Mouse (Mus musculus) embryonic facial prominence, embryonic 13.5 days (tissue): ENCODE data around the gene Gm11034. TPM values are rescaled to one million over a fixed set of nuclear protein-coding genes. Genes with fewer than 3 reads are reported as not detected.

Source experiments
- ATAC-seq: fragments of 200-750 bp; cut with Nextera tagmentation; 2 replicates; pipeline ENCODE4 v1.8.0; 2017; ENCODE audit warnings: low read depth; ENCODE audit not compliant: insufficient number of reproducible peaks, insufficient read depth, low FRiP score, low TSS enrichment
- H3K27ac ChIP-seq: fragments of 300-500 bp; sonication (generic); 2 replicates; pipeline ENCODE4 v1.5.1; 2015; ENCODE audit warnings: moderate library complexity, mild to moderate bottlenecking, inconsistent platforms
- H3K27me3 ChIP-seq: fragments of 300-500 bp; sonication (generic); 2 replicates; pipeline ENCODE4 v1.6.1; 2015; ENCODE audit warnings: mild to moderate bottlenecking, inconsistent platforms
- H3K36me3 ChIP-seq: fragments of 300-500 bp; sonication (generic); 2 replicates; pipeline ENCODE4 v1.6.1; 2015; ENCODE audit warnings: mild to moderate bottlenecking, inconsistent platforms
- H3K4me1 ChIP-seq: fragments of 300-500 bp; sonication (generic); 2 replicates; pipeline ENCODE4 v1.6.1; 2015; ENCODE audit warnings: inconsistent platforms
- H3K4me2 ChIP-seq: fragments of 300-500 bp; sonication (generic); 2 replicates; pipeline ENCODE4 v1.6.1; 2015; ENCODE audit warnings: moderate library complexity, mild to moderate bottlenecking, inconsistent platforms
- H3K4me3 ChIP-seq: fragments of 300-500 bp; sonication (generic); 2 replicates; pipeline ENCODE4 v1.5.1; 2015; ENCODE audit warnings: mild to moderate bottlenecking, inconsistent platforms
- H3K9ac ChIP-seq: fragments of 300-500 bp; sonication (generic); 2 replicates; pipeline ENCODE4 v1.6.1; 2015; ENCODE audit warnings: mild to moderate bottlenecking, inconsistent platforms
- H3K9me3 ChIP-seq: fragments of 300-500 bp; sonication (generic); 2 replicates; pipeline ENCODE4 v1.6.1; 2016; ENCODE audit warnings: inconsistent platforms
- WGBS: fragments of 180-500 bp; shearing (Covaris S2); methylation state at CpG from one replicate; pipeline ENCODE4 v1.1.7; 2015; ENCODE audit warnings: mixed read lengths; 5-methylcytosine and 5-hydroxymethylcytosine counted together
- polyA plus RNA-seq: library from polyadenylated mRNA; unstranded; fragments of >200 nt; fragmentation: Nextera tagmentation; extraction: Ambion mirVana; gene quantifications from 2 replicates; pipeline ENCODE4 v1.2.1, GENCODE M21; 2015

Gene Gm11034
- polyA plus RNA-seq, result not detected in 2 replicates

DNA sequence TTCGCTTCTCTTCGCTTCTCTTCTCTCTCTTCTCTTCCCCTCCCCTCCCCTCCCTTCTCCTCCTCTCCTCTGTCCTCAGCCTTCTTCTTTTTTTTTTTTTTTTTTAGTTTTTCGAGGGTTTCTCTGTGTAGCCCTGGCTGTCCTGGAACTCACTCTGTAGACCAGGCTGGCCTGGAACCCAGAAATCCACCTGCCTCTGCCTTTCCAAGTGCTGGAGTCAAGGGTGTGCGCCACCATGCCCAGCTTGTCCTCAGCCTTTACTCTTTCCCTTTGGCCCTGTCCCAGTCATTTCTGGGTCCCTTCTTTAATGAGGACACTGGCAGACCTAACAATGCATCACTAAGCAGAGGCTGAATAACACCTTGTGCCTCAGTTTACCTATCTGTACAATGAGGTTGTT is at the start of gene Gm11034:
Gene Gm11034, minus strand, starts transcription at position 101 of the 400 bp plus-strand sequence.
- ATAC-seq, result no peak

DNA sequence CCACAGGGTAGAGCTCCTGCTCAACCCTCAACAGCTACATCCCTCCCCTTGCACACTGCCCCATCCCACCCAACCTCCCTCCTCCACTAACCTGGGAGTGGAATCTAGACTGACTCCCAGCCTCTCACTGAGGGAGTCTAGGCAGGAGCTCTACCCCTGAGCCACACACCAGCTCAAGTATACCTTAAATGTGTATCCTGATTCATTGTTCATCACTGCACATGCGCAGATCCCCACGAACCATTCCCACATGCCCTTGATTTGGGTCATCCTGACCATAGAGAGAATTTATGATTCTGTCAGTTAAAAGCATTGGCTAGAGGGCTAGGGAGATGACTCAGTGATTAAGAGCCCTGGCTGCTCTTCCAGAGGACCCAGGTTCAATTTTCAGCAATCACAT is 49.3 kb upstream of the Gm11034 start:
- no peak overlapping the region for H3K4me3 ChIP-seq
- H3K36me3 ChIP-seq, result no peaks in the 10 kb centered on the region
- no peak overlapping the region for H3K4me2 ChIP-seq
- peaks cover 7% of the 10 kb centered on the region for H3K4me1 ChIP-seq
- H3K9me3 ChIP-seq, result no peaks in the 10 kb centered on the region
- no peak overlapping the region for H3K9ac ChIP-seq
- no peak overlapping the region for H3K27ac ChIP-seq
- ATAC-seq, result no peak
- 93% methylated on average over 2 of the region's 2 CpGs for WGBS
- H3K27me3 ChIP-seq, result no peaks in the 10 kb centered on the region

More for the DNA sequence above, at the start of gene Gm11034:
- Histone ChIP-seq H3K4me2 (no peak within 1 kb of the TSS), H3K9me3 (no peaks in the 10 kb centered on the region), H3K36me3 (no peaks in the 10 kb centered on the region), H3K27me3 (peaks cover 5% of the 10 kb centered on the region; the same call in 1 of the 2 replicates), H3K4me1 (no peaks in the 10 kb centered on the region), H3K9ac (no peak within 1 kb of the TSS), H3K4me3 (no peak within 1 kb of the TSS), H3K27ac (no peak within 1 kb of the TSS)
- 75% methylated on average over 4 of the region's 4 CpGs for WGBS

DNA sequence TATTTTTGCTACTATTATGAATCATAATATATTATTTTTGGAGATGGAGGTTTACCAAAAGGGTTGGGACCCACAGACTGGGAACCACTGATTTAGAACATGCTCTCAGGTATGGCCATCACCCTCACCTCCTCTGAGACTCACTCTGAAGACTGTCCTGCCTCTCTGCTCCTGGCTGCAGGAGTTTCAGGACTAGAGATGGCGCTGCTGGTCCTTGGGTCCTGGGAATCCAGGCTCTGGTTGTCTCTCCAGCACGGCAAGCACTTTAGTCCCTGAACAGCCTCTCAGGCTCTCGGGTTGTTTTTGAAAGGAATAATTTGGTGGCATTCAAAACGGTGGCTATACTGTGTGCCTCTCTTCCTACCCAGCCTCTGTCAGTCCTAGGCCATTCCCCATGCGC is 48.4 kb upstream of the Gm11034 start:
- no peak overlapping the region for H3K27ac ChIP-seq
- H3K4me3 ChIP-seq, result no peak overlapping the region
- no peaks in the 10 kb centered on the region for H3K27me3 ChIP-seq
- no peak for ATAC-seq
- no peaks in the 10 kb centered on the region for H3K9me3 ChIP-seq
- no peak overlapping the region for H3K9ac ChIP-seq
- H3K4me1 ChIP-seq, result peaks cover 7% of the 10 kb centered on the region
- H3K4me2 ChIP-seq, result no peak overlapping the region
- H3K36me3 ChIP-seq, result peaks cover 5% of the 10 kb centered on the region
- 47% methylated on average over 5 of the region's 5 CpGs for WGBS

DNA sequence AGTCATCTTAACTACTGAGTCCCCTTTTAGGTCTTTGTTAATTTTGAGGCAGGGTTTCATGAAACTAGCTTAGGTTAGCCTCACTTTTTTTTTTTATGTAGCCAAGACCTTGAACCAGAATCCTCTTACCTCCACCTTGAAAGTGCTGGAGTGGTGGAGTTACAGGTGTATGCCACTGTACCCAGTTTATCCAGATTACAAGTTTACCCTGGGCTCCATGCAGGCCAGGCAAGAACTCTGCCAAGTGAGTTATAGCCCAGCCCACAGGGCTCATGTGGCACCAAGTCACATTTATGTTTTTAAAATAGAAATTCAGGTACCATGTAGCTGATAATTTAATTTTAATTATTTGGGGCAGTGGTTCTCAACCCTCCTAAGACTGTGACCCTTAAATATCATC is 48.0 kb upstream of the Gm11034 start:
- Histone ChIP-seq H3K9ac (no peak overlapping the region), H3K27me3 (no peaks in the 10 kb centered on the region), H3K9me3 (no peaks in the 10 kb centered on the region), H3K27ac (no peak overlapping the region), H3K36me3 (peaks cover 7% of the 10 kb centered on the region), H3K4me3 (no peak overlapping the region), H3K4me1 (peaks cover 7% of the 10 kb centered on the region), H3K4me2 (no peak overlapping the region)
- ATAC-seq, result no peak

DNA sequence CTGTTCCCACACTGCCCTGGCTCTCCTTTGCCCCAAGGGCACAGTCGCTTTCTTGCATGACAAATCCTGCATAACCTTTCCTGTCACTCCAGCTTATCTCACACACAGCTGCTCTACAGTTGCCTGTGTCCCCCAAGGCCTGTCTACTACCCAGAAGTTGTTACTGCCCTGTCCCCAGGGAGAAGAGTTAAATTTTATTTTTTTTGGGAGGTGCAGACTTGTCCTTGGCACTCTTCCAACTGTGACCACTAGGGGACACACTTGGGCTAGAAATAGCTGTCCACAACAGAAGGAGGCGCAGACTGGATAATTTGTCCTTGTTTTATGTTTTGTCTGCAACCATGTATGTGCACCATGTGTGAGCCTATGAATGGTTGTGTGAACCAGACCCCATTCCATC is 47.6 kb upstream of the Gm11034 start:
- no peak overlapping the region for H3K4me2 ChIP-seq
- no peaks in the 10 kb centered on the region for H3K9me3 ChIP-seq
- peaks cover 7% of the 10 kb centered on the region for H3K36me3 ChIP-seq
- peak overlapping the region; percentile 46; the same call in 1 of the 2 replicates for H3K9ac ChIP-seq
- H3K27me3 ChIP-seq, result no peaks in the 10 kb centered on the region
- peaks cover 7% of the 10 kb centered on the region for H3K4me1 ChIP-seq
- no peak for ATAC-seq
- no peak overlapping the region for H3K4me3 ChIP-seq
- no peak overlapping the region for H3K27ac ChIP-seq
- WGBS, result 24% methylated on average over 2 of the region's 2 CpGs

DNA sequence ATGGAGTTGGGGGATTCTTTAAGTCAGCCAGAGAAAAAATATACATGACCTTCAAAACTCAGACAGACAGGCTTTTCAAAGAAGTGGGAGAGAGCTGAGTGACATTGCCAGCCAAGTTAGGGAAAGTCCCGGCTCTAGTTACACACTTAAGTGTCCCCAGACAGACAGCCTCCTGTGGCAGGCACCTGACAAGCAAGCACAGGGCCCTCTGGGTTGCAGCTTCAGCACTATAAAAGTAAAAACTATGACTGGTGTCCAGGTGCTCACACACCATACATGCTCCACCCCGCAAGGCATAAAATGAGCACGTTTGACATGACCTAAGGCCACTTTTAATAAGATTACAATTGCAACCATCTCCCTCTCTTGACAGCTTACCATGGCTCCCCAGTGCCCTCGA is 47.1 kb upstream of the Gm11034 start:
- no peak overlapping the region for H3K4me3 ChIP-seq
- 41% methylated on average over 4 of the region's 4 CpGs for WGBS

DNA sequence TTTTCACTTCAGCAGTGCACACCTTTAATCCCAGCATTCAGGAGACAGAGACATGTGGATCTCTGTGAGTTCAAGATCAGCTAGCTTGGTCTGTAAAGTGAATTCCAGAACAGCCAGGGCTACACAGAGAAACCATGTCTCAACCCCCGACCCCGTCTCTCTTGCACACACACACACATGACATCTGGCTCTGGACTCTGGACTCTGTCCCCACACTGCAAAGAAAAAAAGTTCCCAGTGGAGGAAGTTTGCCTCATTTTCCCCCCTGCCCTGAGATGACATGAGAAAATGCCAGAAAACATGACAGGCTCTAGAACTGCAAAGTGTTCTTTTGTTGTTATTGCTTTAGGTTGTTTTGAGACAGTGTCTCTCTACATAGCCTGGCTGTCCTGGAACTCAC is 46.4 kb upstream of the Gm11034 start:
- no peaks in the 10 kb centered on the region for H3K9me3 ChIP-seq
- no peak for ATAC-seq
- peaks cover 17% of the 10 kb centered on the region for H3K36me3 ChIP-seq
- H3K9ac ChIP-seq, result no peak overlapping the region
- peaks cover 7% of the 10 kb centered on the region for H3K4me1 ChIP-seq
- H3K27ac ChIP-seq, result no peak overlapping the region
- no peaks in the 10 kb centered on the region for H3K27me3 ChIP-seq
- H3K4me2 ChIP-seq, result no peak overlapping the region
- H3K4me3 ChIP-seq, result no peak overlapping the region
- WGBS, result 67% methylated on average over 2 of the region's 2 CpGs

More for the DNA sequence above, 47.1 kb upstream of the Gm11034 start:
- no peak overlapping the region for H3K4me2 ChIP-seq
- H3K4me1 ChIP-seq, result peaks cover 7% of the 10 kb centered on the region
- ATAC-seq, result no peak
- no peaks in the 10 kb centered on the region for H3K9me3 ChIP-seq
- peaks cover 10% of the 10 kb centered on the region for H3K36me3 ChIP-seq
- no peaks in the 10 kb centered on the region for H3K27me3 ChIP-seq
- H3K27ac ChIP-seq, result no peak overlapping the region
- H3K9ac ChIP-seq, result peak overlapping the region; percentile 46; the same call in 1 of the 2 replicates

DNA sequence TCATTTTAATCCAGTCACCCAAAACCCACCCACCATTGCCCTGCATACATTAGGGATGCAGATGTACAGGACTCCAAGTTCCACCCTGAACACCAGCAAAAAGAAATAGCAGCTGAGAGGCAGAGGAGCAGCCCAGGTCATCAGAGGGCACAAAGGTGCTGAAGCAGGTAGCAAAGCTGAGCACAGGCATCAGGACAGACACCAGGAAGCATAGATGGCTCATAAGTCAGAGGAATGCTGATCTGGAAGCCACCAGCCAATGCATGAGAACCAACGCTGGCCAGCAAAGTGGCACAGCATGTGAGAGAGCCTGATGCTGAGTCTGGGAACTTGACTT is 44.4 kb upstream of the Gm11034 start:
- 82% methylated on average over 1 of the region's 1 CpGs for WGBS
- no peak overlapping the region for H3K27ac ChIP-seq
- peaks cover 7% of the 10 kb centered on the region for H3K4me1 ChIP-seq
- H3K36me3 ChIP-seq, result peaks cover 33% of the 10 kb centered on the region
- no peaks in the 10 kb centered on the region for H3K9me3 ChIP-seq
- H3K4me3 ChIP-seq, result no peak overlapping the region
- ATAC-seq, result no peak
- no peak overlapping the region for H3K4me2 ChIP-seq
- no peaks in the 10 kb centered on the region for H3K27me3 ChIP-seq
- no peak overlapping the region for H3K9ac ChIP-seq

DNA sequence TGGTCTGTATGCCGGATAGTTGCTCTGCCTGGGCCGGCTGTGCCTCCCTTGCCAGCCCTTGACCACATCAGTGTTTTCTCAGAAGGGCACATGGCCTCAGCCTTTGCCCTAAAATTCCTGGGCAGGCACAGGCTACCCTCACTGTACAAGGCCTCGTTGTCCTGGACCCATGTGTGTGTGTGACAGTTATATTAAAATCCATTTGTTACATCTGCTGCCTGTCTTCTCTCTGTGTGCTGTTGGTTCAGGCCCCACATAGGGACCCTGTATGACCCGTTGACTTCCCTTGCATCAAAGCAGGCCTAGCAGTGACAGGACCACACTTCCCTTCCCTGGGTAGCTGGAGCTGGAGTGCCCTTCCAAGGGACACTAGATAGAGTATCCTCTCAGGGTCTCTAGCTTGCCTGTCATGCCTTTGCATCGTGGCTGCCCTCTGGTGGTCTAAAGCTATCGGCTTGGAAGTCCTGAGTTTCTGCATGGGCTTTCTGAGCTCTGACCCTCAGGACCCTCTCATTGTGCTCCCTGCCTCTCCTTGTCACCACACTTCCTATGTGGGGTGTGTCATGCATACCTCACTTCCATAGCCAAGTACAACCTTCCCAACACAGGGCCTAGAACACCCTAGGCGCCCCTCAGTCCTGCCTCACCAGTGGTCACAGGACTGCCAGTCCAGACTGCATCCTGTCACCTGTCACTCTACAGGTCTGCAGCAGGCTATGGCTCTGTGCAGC is 43.9 kb upstream of the Gm11034 start:
- H3K27me3 ChIP-seq, result no peaks in the 10 kb centered on the region
- no peak overlapping the region for H3K27ac ChIP-seq
- no peak overlapping the region for H3K4me3 ChIP-seq
- no peak overlapping the region for H3K4me2 ChIP-seq
- no peaks in the 10 kb centered on the region for H3K9me3 ChIP-seq
- H3K36me3 ChIP-seq, result peaks cover 38% of the 10 kb centered on the region
- WGBS, result 56% methylated on average over 7 of the region's 7 CpGs
- ATAC-seq, result no peak; the same call in 1 of the 2 replicates
- H3K9ac ChIP-seq, result no peak overlapping the region
- peaks cover 7% of the 10 kb centered on the region for H3K4me1 ChIP-seq

DNA sequence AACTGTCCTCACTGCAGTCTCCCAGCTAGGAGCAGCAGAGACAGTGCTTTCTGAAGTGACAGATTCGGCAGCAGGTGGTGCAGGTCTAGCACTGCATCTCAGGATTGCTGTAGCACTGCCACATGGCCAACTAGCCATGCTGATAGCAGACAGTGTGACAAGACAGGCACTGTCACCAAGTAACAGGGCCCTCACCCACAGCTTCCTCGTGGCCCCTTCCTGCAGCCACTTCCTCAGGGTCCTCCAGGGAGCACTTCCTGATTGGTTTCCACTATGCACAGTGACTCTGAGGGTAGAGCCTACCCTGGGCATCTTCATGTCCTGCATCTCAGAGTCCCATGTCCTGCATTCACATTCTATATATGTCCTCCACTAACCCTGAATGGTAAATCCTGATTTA is 31.2 kb upstream of the Gm11034 start:
- no peak for ATAC-seq
- Histone ChIP-seq H3K27ac (no peak overlapping the region), H3K36me3 (peaks cover 28% of the 10 kb centered on the region), H3K4me2 (no peak overlapping the region), H3K9me3 (no peaks in the 10 kb centered on the region), H3K4me1 (peaks cover 10% of the 10 kb centered on the region), H3K4me3 (no peak overlapping the region), H3K27me3 (no peaks in the 10 kb centered on the region), H3K9ac (no peak overlapping the region)
- 80% methylated on average over 2 of the region's 2 CpGs for WGBS

DNA sequence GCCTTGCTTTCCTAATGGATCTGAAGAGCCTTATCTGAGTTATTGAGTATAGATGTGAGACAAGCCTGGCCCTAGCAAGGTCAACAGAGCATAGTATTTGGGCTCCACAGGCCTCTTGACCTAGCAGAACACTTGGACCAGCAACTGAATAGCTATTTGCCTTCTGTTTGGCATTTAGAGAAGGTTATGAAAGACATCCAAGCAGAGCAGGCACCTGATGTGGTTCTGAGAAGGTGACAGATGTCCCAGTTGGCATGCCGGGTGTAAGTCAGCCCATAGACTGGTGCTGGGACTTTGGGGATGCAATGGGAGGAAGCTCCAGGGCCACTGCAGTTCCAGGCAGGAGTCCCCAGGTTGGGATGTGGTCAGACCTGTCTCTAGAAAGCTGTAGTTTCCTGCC is 28.8 kb upstream of the Gm11034 start:
- Histone ChIP-seq H3K9ac (no peak overlapping the region), H3K27ac (no peak overlapping the region), H3K4me2 (no peak overlapping the region), H3K9me3 (no peaks in the 10 kb centered on the region), H3K27me3 (no peaks in the 10 kb centered on the region), H3K36me3 (peaks cover 23% of the 10 kb centered on the region), H3K4me1 (peaks cover 10% of the 10 kb centered on the region), H3K4me3 (no peak overlapping the region)
- 91% methylated on average over 1 of the region's 1 CpGs for WGBS
- no peak for ATAC-seq

DNA sequence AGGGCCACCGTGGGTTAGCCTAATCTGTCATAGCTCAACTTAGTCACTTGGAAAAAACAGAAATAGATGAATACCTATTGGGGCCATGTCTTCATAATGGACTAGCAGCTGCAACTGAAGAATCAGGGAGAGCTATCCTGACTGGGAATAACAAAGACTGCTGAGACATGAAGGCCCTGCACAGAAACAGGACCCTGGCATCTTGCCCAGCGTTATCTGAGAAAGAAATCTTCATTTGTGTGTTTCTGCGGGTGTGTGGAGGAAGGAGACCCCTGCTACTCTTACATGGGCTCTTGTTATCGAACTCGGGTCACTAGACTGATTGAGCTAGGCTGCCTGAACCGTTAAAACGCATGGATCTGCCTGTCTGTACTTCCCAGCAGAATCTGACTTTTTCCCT is 27.5 kb upstream of the Gm11034 start:
- H3K27ac ChIP-seq, result no peak overlapping the region
- peak overlapping the region; percentile 70 for H3K4me2 ChIP-seq
- H3K4me1 ChIP-seq, result peaks cover 10% of the 10 kb centered on the region
- peak overlapping the region; percentile 73 for H3K4me3 ChIP-seq
- no peaks in the 10 kb centered on the region for H3K9me3 ChIP-seq
- no peaks in the 10 kb centered on the region for H3K27me3 ChIP-seq
- peak overlapping the region; percentile 74 for H3K9ac ChIP-seq
- 76% methylated on average over 7 of the region's 7 CpGs for WGBS
- no peak for ATAC-seq
- H3K36me3 ChIP-seq, result peaks cover 10% of the 10 kb centered on the region; the same call in 1 of the 2 replicates
